Mouse (Mus musculus) thymus, postnatal 36 days (tissue): ENCODE results near the gene N4bp2l1.
"Not testable (repeated sequence)": the region's sequence is repeated elsewhere in the genome, so short reads cannot be mapped to it uniquely, and the experiment has no call there.

Experiments used
- DNase-seq, 2 experiments: peaks; one replicate each; pipeline ENCODE4 v3.0.0; 2022; ENCODE audit warnings: mixed read lengths in 2 of 2

The N4bp2l1 gene

GRCm38 (mm10) chr5:150597088-150597487 lies at the start of gene N4bp2l1:
Gene N4bp2l1 (minus strand): TSS chr5:150597188.
- no peak for DNase-seq

GRCm38 (mm10) chr5:150644926-150645325 lies 47.9 kb upstream of the N4bp2l1 start:
- no peak for DNase-seq

GRCm38 (mm10) chr5:150643390-150643789 lies 46.4 kb upstream of the N4bp2l1 start:
- DNase-seq: not testable (repeated sequence)

- no peak for DNase-seq
Observed at GRCm38 (mm10) chr5:150641440-150641839, 44.5 kb upstream of the N4bp2l1 start.

- no peak for DNase-seq
Observed at GRCm38 (mm10) chr5:150629692-150630091, 32.7 kb upstream of the N4bp2l1 start.

- DNase-seq: no peak
Observed at GRCm38 (mm10) chr5:150629272-150629671, 32.3 kb upstream of the N4bp2l1 start.

GRCm38 (mm10) chr5:150625528-150625927 lies 28.5 kb upstream of the N4bp2l1 start:
- DNase-seq: no peak

- no peak for DNase-seq
Observed at GRCm38 (mm10) chr5:150622792-150623191, 25.8 kb upstream of the N4bp2l1 start.

- DNase-seq: no peak
Observed at GRCm38 (mm10) chr5:150621592-150621991, 24.6 kb upstream of the N4bp2l1 start.

GRCm38 (mm10) chr5:150620588-150621135 lies 23.7 kb upstream of the N4bp2l1 start:
- no peak for DNase-seq

GRCm38 (mm10) chr5:150618599-150619355 lies 21.8 kb upstream of the N4bp2l1 start:
- no peak for DNase-seq

- no peak for DNase-seq
Observed at GRCm38 (mm10) chr5:150616731-150617130, 19.7 kb upstream of the N4bp2l1 start.

GRCm38 (mm10) chr5:150616216-150616615 lies 19.2 kb upstream of the N4bp2l1 start:
- no peak for DNase-seq

GRCm38 (mm10) chr5:150614054-150614453 lies 17.1 kb upstream of the N4bp2l1 start:
- DNase-seq: no peak

GRCm38 (mm10) chr5:150611697-150612096 lies 14.7 kb upstream of the N4bp2l1 start:
- DNase-seq: peak; percentile 53 to 71

GRCm38 (mm10) chr5:150611136-150611535 lies 14.1 kb upstream of the N4bp2l1 start:
- DNase-seq: no peak

GRCm38 (mm10) chr5:150607631-150608030 lies 10.6 kb upstream of the N4bp2l1 start:
- no peak for DNase-seq

GRCm38 (mm10) chr5:150606131-150606530 lies 9.1 kb upstream of the N4bp2l1 start:
- no peak for DNase-seq

GRCm38 (mm10) chr5:150601441-150602230 lies 4.6 kb upstream of the N4bp2l1 start:
- DNase-seq: no peak

GRCm38 (mm10) chr5:150600554-150601440 lies 3.8 kb upstream of the N4bp2l1 start:
- peak; percentile 55 to 62 for DNase-seq

GRCm38 (mm10) chr5:150599301-150600294 lies 2.6 kb upstream of the N4bp2l1 start:
- no peak for DNase-seq
